Mouse (Mus musculus) megakaryocyte, embryonic 14.5 days (primary cell): Measurements from ENCODE around the gene Fam53a.

ENCODE experiments used
- FLI1 ChIP-seq: IDR thresholded peaks from 2 replicates; pipeline ENCODE4 v1.6.1; 2012; ENCODE audit warnings: low read length, inconsistent platforms, mixed read lengths
- GATA1 ChIP-seq: IDR thresholded peaks from 3 replicates; pipeline ENCODE4 v1.6.1; 2012; ENCODE audit warnings: mixed read lengths, low read length, inconsistent platforms, borderline replicate concordance

- TF ChIP-seq GATA1 (no peak), FLI1 (no peak)
These were observed 46.5 kb upstream of the Fam53a start for GRCm38 (mm10) chr5:33675964-33676363.
